Mouse (Mus musculus): Measurements from ENCODE around the gene Usp19.

The Usp19 gene

DNA sequence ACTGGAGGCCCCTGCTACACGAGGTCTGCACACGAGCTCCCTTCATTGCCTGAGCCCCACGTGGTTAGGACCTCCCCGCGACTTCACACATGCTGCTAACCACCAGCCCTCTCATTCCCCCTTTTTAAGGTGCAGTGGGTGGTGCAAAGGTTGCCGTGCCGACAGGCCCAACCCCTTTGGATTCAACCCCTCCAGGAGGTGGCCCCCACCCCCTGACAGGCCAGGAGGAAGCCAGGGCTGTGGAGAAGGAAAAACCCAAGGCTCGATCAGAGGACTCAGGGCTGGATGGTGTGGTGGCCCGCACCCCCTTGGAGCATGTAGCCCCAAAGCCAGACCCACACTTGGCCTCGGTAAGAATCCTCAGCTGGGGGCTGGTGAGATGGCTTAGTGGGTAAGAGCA is 4.5 kb downstream of the Usp19 start:
- no peak for DNase-seq (ENCODE audit: low spot score)

DNA sequence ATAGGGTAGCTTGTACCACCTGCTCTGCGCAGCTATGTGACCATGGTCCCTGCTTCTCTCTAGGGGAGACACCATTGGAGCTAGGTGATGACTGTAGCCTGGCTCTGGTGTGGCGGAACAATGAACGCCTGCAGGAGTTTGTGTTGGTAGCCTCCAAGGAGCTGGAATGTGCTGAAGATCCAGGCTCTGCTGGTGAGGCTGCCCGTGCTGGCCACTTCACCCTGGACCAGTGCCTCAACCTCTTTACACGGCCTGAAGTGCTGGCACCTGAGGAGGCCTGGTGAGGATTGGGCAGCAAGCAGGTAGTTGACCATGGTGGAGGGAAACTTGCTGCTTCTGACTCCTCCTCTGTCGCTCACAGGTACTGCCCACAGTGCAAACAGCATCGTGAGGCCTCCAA is 8.8 kb downstream of the Usp19 start:
- no peak for DNase-seq (ENCODE audit: low spot score)

DNA sequence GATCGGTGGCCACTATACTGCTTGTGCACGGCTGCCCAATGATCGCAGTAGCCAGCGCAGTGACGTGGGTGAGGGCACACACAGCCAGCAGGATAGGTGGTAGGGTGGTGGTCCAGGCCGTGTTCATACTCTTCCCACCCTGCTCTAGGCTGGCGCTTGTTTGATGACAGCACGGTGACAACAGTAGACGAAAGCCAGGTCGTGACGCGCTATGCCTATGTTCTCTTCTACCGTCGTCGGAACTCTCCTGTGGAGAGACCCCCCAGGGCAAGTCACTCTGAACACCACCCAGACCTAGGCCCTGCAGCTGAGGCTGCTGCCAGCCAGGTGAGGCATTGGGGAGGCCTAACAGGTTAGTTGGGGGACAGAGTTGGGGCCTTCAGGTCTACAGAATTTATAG is 9.5 kb downstream of the Usp19 start:
- DNase-seq (ENCODE audit: low spot score) = no peak

DNA sequence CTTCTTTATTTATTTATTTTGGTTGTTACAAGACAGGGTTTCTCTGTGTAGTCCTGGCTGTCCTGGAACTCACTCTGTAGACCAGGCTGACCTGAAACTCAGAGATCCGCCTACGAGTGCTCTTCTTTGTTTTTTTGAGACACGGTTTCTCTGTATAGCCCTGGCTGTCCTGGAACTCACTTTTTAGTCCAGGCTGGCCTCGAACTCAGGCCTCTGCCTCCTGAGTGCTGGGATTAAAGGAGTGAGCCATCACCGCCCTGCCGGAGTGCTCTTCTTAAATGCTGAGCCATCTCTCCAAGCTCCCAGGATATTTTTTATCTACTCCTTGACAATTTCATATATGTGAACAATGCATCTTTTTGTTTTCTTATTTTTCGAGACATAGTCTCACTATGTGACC is 16.5 kb downstream of the Usp19 start:
- peak; percentile 43 for DNase-seq (ENCODE audit: low spot score)

DNA sequence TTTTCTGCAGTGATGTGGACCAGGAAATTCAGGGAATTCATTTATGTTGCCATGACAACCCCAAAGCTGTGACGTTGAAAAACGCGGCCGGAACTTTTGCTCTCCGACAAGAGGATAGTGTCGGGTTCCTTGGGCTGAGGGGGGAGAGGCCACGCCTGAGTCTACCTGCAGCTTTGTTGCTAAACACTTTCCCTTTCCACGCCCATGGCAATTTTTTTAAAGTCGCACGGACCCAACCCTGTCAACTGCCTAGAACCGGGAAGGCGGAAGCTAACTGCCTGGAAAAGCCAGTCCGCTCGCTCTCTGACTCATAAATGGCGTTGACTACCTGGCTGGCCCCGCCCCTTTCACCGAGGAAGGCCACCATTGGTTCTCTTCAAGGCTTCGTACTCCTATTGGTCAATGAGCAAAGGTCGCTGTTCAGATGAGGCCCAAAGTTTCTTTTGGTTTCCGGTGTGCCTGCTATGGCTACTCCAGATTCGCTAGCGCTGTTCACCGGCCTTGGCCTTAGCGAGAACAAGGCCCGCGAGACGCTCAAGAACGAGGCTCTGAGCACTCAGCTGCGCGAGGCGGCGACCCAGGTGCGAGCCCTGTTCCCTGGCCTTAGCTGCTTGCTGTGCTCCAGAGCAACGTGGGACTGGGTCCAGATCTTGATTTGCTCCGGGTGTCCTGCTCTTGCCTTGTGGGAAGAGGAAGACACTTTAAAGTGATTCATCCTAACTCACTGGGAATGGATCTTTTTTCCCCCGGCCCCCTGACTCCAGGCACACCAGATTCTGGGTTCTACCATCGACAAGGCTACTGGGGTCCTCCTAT is 17.4 kb downstream of the Usp19 start, which contains the start of gene Qars:
Qars (plus strand) TSS at position 88 of the 816 bp plus-strand sequence.
- DNase-seq (ENCODE audit: low spot score) = peak; percentile 96

GRCm38 (mm10) chr9:108508776-108509175 is 18.4 kb downstream of the Usp19 start:
- no peak for DNase-seq (ENCODE audit: low spot score)

DNA sequence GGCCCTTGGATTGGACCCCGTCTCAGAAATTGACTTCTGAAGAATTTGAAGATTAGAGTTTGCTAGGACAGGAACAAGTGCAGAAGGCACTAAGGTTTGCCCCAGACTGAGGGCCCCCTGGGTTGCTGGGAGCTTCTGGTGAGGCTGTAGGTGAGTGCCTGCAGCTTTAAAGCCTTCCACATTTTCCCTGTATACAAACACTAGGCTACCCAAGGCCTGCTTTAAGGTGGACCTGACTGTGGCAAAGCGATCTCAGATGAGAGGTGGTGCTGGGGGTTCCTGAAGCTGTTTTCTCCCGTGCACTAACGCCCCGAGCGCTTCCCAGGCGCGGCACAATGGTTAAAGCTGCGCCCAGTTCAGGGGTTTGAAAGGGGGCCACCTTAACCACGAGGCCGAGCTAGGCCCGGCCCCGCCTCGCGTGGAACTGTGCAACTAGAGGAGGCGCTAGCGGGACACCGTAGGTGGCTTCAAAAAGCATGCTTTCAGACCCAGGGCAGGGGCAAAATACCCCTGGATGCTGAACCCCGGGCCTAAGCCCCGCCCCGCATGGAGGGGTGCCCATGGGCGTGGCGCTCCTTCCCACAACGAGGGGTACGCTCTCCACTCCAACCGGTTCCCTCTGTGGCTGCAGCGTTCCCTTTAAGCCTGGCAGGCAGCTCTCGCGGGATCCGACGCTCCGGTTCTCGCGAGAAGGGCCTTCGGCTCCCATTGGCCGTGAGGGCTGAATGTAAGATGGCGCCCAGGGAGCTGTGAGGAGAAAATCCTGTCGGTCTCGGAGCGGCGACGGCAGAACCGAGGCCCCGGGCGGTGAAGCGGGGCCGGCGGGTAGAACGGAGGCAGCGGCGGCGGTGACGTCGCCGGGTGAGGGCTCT is 26.2 kb downstream of the Usp19 start, which contains the start of gene Qrich1:
Qrich1 (plus strand) TSS at position 427 of the 872 bp plus-strand sequence.
- peak; percentile 94 for DNase-seq (ENCODE audit: low spot score)

DNA sequence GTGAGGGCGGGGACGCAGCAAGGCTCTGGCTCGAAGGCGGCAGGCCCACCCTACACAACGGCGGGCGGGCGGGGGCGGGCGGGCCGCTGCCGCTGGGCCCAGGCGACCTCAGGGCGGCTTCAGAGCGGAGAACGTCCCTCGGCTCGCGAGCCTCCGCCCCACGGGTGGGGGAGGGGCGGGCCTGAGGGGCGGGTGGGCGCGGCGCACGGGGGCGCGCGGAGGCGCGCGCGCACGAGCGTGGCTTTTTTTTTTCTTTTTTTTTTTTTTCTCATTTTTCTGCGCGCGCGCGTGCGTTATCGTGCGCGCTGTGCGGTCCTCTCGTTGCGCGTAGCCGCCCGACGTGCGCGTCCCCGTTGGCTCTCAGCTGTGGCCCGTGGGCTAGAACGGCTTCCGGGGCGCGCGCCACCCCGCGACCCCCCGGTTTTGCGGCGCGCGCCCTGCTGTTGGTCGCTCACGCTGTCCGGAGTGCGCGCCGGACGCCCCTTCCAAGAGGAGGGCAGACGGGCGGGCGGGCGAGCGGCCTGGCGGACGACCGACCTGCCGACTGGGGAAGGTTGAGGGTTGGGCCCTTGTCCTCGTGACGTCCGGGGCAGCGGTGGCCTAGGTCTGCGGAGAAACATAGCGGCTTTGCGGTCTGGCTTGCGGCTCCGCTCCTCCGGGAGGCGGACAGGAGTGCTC is 27.0 kb downstream of the Usp19 start:
- DNase-seq (ENCODE audit: low spot score) = peak; percentile 93

- DNase-seq (ENCODE audit: low spot score) = no peak
Observed at GRCm38 (mm10) chr9:108517931-108518332, 27.5 kb downstream of the Usp19 start.

DNA sequence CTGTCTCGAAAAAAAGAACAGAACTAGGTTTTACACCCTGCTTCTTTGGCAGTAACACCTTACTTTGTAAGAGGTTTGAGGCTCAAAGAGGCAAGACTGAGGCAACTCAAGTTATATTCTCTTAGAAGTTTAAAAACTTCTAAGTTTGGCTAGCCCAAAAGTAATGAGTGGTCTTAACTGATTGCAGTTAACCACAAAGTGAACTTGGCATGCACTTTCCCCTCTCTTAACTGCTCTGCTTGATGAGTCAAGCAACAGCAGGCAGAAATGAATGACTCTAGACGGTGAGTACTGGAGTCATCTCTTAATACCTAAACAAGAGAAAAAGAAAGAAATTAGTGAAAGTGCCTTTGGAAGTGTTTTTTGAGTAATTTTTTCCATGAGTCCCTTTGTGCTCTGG is 31.2 kb downstream of the Usp19 start:
- DNase-seq (ENCODE audit: low spot score) = no peak

DNA sequence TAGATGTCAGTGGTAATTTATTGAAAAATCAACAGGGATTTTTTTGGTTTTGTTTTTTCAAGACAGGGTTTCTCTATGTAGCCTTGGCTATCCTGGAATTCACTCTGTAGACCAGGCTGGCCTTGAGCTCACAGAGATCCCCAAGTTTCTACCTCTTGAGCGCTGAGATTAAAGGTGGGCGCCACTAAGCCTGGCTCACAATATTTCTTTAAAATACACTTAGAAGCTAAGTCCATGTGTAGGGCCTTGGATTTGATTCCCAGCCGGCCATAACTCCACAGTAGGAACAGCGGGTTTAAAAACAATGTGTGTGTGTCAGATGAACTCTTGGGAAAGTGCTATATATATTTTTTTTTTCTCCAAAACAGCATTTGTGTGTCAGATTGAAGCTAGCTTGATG is 32.9 kb downstream of the Usp19 start:
- no peak for DNase-seq (ENCODE audit: low spot score)

DNA sequence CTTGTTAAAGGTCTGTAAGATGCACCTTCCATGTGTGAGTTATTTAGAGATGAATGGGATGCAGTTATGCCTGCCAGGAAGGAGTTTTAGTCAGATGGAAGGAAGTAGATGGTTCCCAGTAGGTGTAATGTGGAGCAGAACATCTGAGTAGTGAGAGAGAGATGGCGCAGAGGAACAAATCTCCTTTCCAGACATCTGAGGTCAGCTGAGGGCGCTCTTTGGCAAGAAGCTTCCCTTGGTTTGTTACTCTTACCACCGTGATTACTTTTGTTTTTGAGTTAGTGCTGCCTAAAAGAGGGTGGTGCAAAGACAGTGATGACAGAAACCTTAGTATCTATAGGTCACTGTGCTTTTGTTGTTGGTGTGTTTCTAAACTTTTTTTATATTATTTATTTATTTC is 35.0 kb downstream of the Usp19 start:
- DNase-seq (ENCODE audit: low spot score) = no peak

DNA sequence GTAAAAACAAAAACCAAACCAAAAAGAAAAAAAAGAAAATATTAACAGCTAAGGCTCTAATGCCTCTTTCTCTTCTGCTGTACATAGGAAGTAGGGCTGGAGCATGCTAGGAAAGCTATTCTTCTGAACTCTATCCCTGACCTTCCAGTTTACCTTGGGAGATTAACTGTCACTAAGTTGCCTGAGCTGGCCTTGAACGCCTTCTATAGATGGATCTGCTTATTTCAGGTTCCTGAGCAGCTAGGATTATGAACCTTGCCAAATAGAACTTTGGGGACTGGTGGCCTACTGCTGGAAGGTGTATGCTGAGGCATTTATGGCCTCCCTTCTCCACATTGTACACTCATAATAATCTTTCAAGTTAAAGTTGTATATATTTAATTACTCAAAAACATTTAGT is 40.6 kb downstream of the Usp19 start:
- no peak for DNase-seq (ENCODE audit: low spot score)

DNA sequence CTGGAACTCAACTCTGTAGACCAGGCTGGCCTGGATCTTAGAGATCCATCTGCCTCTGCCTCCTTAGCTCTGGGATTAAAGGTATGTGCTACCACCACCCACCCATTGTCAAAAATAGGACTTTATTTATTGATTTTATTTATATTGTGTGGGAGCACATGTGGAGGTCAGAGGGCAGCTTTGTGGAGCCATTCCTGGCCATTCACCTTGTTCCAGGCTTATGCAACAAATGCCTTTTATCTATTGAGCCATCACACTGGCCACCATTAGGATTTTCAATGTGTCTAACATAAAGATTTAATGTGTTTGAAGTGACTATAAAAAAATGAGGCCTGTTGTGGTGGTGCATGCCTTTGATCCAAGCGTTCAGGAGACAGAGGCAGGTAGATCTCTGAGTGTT is 41.1 kb downstream of the Usp19 start:
- DNase-seq (ENCODE audit: low spot score) = no peak

DNA sequence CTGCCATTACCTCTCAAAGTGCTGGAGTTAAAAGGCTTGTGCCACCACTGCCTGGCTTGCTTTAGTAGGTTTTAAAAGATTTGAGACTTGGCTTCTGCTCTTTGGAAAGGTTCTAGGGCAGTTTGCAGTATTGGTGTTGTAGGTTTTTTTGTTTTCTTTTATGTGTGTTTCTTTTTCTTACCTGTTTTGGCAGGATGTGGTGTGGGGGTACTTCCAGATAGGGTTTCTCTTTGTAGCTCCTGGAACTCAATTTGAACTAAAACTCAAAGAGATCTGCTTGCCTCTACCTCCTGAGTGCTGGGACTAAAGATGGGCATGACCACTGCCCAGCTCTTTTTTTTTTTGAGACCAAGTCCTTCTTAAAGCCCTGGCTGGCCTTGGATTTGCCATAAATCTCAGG is 50.4 kb downstream of the Usp19 start:
- no peak for DNase-seq (ENCODE audit: low spot score)

GRCm38 (mm10) chr9:108545986-108546385 is 55.6 kb downstream of the Usp19 start:
- DNase-seq (ENCODE audit: low spot score) = no peak

- no peak for DNase-seq (ENCODE audit: low spot score)
Observed at GRCm38 (mm10) chr9:108546875-108547274, 56.5 kb downstream of the Usp19 start.

All from testis, postnatal 10 days (tissue).